Mouse (Mus musculus) heart, adult 2 months (tissue): ENCODE results near the gene Cblb. TPM values are rescaled to one million over a fixed set of nuclear protein-coding genes. Genes with fewer than 3 reads are reported as not detected.

Experiments
- DNase-seq, 2 experiments: peaks; one replicate each; pipeline ENCODE4 v3.0.0; 2021
- H3K27ac ChIP-seq: fragments of 200-600 bp; 2 replicates; pipeline ENCODE4 v1.8.1; 2022
- H3K27me3 ChIP-seq: fragments of 200-500 bp; 2 replicates; pipeline ENCODE4 v1.6.1; 2012; ENCODE audit warnings: mild to moderate bottlenecking, low read length, inconsistent platforms, mixed read lengths; ENCODE audit not compliant: control insufficient read depth, insufficient read depth
- H3K36me3 ChIP-seq: fragments of 200-500 bp; 2 replicates; pipeline ENCODE4 v1.6.1; 2012; ENCODE audit warnings: low read length, inconsistent platforms; ENCODE audit not compliant: control insufficient read depth, insufficient read depth
- H3K4me1 ChIP-seq: fragments of 200-500 bp; 2 replicates; pipeline ENCODE4 v1.6.1; 2011; ENCODE audit warnings: low read length; ENCODE audit not compliant: control insufficient read depth, insufficient read depth
- H3K4me3 ChIP-seq: fragments of 200-600 bp; 2 replicates; pipeline ENCODE4 v1.8.1; 2022
- H3K79me2 ChIP-seq: fragments of 200-500 bp; replicated peaks from 2 replicates; pipeline ENCODE4 v1.6.1; 2012; ENCODE audit warnings: mild to moderate bottlenecking, inconsistent platforms, low read length, moderate library complexity, mixed read lengths; ENCODE audit not compliant: control insufficient read depth, insufficient read depth
- H3K9ac ChIP-seq: fragments of 200-500 bp; 2 replicates; pipeline ENCODE4 v1.6.1; 2012; ENCODE audit warnings: low read depth, mild to moderate bottlenecking, control low read depth, inconsistent platforms, low read length, mixed read lengths
- CTCF ChIP-seq: fragments of 200-600 bp; IDR thresholded peaks from 2 replicates; pipeline ENCODE4 v1.8.1; 2022; ENCODE audit warnings: antibody characterized with exemption, mild to moderate bottlenecking, moderate library complexity
- EP300 ChIP-seq: fragments of 200-500 bp; IDR thresholded peaks from 2 replicates; pipeline ENCODE4 v1.6.1; 2011; ENCODE audit warnings: low read depth, low read length, control low read depth; ENCODE audit not compliant: insufficient read depth
- POLR2A ChIP-seq: fragments of 200-500 bp; IDR thresholded peaks from 2 replicates; pipeline ENCODE4 v1.6.1; 2011; ENCODE audit warnings: mild to moderate bottlenecking, low read depth, low read length, control low read depth; ENCODE audit not compliant: insufficient read depth
- WGBS: fragments of 180-500 bp; shearing (Covaris S2); methylation state at CpG from one replicate; pipeline ENCODE4 v1.1.7; 2018; 5-methylcytosine and 5-hydroxymethylcytosine counted together
- intact Hi-C: fragments of 180-260 bp; cut with DNase I; formaldehyde crosslinking; loops from one replicate; pipeline ENCODE4 v1.15.1; 2025
- polyA plus RNA-seq: library from polyadenylated mRNA; depleted of rRNA; stranded (reverse); fragments of >200 nt; gene quantifications from 2 replicates; pipeline ENCODE4 v1.2.3, GENCODE M21; 2012
- total RNA-seq, 2 experiments: library from RNA; stranded (reverse); gene quantifications; 2 replicates each; pipeline ENCODE4 v1.2.3; 2021

Cblb gene
- total and polyA plus RNA-seq, 3 experiments: 7.5 to 14.0 (median 13.6) TPM

DNA sequence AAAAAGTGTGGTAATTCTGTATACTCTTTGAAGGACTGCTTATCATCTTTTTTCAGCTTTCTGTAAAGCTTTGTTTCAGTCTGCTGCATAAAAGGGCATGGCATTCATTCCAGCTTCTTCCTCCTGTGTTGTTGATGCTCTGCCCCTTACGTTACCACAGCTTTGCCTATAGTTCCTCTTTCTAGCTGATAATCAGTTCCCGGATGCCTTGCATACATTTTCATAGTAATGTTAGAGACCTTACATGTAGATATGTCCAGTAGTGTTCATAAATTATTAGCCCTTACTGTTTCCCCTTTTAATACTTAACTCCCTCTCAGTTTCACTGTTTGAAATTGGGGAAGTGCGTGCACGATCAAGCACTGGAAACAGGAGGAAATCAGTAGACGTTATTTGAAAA is 113.8 kb downstream of the Cblb start:
- Histone ChIP-seq H3K27me3 (no peaks in the 10 kb centered on the region), H3K79me2 (no peaks in the 10 kb centered on the region), H3K4me3 (no peak overlapping the region), H3K27ac (no peak overlapping the region), H3K9ac (no peak overlapping the region), H3K4me1 (no peaks in the 10 kb centered on the region), H3K36me3 (no peaks in the 10 kb centered on the region; the same call in 1 of the 2 replicates)
- WGBS: 91% methylated on average over 5 of the region's 5 CpGs
- intact Hi-C loops: no loop called here
- DNase-seq: no peak
- no peak for TF ChIP-seq POLR2A
- TF ChIP-seq EP300: no peak
- no peak for TF ChIP-seq CTCF

DNA sequence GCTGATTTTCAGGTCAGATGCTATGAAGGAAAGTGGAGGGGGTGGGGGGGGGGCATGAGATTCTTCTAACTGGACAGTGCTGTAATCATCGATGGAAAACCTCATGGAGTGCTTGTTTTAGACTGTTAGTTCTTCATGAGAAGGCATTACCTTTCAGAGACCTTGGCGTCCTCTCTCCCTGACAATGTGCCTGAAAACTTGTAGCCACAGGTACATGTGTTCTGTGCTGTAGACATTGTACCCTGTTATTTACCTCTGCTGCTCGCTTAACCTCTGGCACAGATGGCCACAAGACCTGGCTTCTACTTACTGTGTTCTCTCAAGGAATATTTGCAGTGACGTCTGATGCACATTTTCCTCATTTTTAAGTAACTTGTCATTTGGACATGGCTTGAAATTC is 114.5 kb downstream of the Cblb start:
- H3K9ac ChIP-seq: no peak overlapping the region
- no peaks in the 10 kb centered on the region for H3K27me3 ChIP-seq
- 88% methylated on average over 4 of the region's 4 CpGs for WGBS
- H3K4me1 ChIP-seq: no peaks in the 10 kb centered on the region
- H3K4me3 ChIP-seq: no peak overlapping the region
- no peak for DNase-seq
- TF ChIP-seq POLR2A (no peak), EP300 (no peak), CTCF (no peak)
- H3K79me2 ChIP-seq: no peaks in the 10 kb centered on the region
- H3K27ac ChIP-seq: no peak overlapping the region
- intact Hi-C loops: no loop called here
- no peaks in the 10 kb centered on the region; the same call in 1 of the 2 replicates for H3K36me3 ChIP-seq

DNA sequence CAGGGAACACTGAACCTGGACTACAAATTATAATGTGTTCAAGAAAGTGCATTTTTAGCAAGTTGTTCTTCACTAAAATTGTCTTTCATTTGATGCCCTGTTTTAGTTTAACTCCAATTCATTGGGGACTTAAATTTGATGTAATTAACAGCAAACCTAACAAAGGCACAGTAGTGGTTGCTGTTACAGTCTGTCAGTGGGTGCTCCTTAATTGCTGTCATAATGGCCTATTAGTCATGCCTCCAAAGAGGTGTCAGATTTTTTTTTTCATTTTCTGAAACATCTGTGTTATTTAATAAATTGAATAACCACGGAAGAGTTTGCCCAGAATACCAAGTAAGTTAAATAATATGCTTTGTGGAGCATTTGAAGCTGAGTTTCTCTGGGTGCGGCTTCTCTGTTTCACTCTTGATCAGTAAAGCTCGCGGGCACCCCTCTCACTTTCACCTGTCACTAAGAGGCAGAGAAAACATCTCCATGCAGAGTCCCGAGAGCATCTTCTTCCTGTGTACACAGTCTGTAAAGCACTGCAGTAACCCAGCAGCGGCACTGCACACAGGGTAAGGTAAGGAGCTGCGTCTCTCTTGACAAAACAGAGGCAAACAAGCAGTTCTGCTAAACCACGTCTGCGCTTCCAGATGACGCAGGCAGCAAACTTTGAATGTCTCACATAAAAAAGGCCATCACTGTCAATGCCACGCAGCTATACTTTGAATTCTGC is 116.1 kb downstream of the Cblb start:
- Histone ChIP-seq H3K27ac (no peak overlapping the region), H3K79me2 (no peaks in the 10 kb centered on the region), H3K9ac (no peak overlapping the region), H3K4me1 (no peaks in the 10 kb centered on the region), H3K36me3 (no peaks in the 10 kb centered on the region; the same call in 1 of the 2 replicates), H3K4me3 (no peak overlapping the region), H3K27me3 (no peaks in the 10 kb centered on the region)
- TF ChIP-seq EP300 (no peak), CTCF (no peak), POLR2A (no peak)
- intact Hi-C loops: no loop called here
- WGBS: 92% methylated on average over 11 of the region's 11 CpGs
- DNase-seq: no peak

DNA sequence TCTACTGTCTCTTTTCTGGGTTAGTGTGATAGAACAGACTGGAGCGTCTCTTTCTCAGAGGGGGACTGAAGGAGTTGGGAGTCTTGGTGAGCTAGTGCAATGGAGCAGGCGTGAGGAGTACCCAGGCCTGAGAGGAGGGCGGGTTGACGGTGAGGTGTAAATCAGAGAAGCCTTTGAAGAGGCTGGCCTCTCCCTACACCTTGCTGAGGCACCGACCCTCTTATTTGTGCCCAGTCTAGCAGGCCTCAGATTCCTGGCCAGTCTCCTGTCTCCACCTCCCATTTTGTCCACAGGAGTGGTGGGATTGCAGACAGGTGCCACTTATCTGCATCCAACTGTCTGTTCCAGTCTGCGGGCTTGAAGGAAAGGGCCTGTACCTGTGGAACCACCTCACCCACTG is 117.0 kb downstream of the Cblb start:
- no peak overlapping the region for H3K27ac ChIP-seq
- intact Hi-C loops: no loop called here
- TF ChIP-seq CTCF: no peak
- no peak for TF ChIP-seq POLR2A
- DNase-seq: no peak
- H3K79me2 ChIP-seq: no peaks in the 10 kb centered on the region
- no peaks in the 10 kb centered on the region for H3K27me3 ChIP-seq
- WGBS: 92% methylated on average over 6 of the region's 6 CpGs
- H3K4me3 ChIP-seq: no peak overlapping the region
- H3K4me1 ChIP-seq: no peaks in the 10 kb centered on the region
- H3K9ac ChIP-seq: no peak overlapping the region
- no peaks in the 10 kb centered on the region; the same call in 1 of the 2 replicates for H3K36me3 ChIP-seq

DNA sequence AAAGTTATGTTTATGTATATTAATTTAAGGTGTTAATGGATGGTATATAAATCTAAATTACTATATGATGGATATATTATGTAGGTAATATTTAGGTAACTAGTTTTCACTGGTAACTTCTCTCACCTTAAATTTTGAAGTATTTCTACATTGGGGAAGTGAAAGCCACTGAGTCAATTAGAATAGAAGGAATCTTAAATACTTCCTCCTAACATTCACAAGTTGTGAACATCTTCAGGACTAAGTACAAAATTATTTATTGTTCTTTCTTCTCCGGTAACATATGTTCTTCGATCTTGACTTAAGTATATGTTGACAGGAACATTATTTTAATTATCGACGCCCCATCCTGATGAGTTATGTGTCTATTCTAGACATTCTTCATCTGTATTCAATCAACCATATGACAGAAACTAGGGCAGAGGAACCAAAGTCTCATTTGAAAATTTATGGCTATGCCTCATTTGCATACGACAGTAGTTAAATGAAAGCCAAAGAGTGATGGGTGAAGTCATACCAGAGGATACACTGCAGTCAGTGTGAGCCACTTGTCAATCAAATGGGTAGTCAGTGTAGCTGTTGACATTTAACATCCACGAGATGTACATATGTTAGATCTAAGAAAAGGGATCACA is 118.2 kb downstream of the Cblb start:
- H3K27ac ChIP-seq: no peak overlapping the region
- intact Hi-C loops: no loop called here
- H3K79me2 ChIP-seq: no peaks in the 10 kb centered on the region
- TF ChIP-seq EP300 (no peak), POLR2A (no peak), CTCF (no peak)
- H3K27me3 ChIP-seq: no peaks in the 10 kb centered on the region
- H3K4me1 ChIP-seq: no peaks in the 10 kb centered on the region
- no peak for DNase-seq
- no peaks in the 10 kb centered on the region; the same call in 1 of the 2 replicates for H3K36me3 ChIP-seq
- H3K9ac ChIP-seq: no peak overlapping the region
- no peak overlapping the region for H3K4me3 ChIP-seq
- 90% methylated on average over 6 of the region's 6 CpGs for WGBS

DNA sequence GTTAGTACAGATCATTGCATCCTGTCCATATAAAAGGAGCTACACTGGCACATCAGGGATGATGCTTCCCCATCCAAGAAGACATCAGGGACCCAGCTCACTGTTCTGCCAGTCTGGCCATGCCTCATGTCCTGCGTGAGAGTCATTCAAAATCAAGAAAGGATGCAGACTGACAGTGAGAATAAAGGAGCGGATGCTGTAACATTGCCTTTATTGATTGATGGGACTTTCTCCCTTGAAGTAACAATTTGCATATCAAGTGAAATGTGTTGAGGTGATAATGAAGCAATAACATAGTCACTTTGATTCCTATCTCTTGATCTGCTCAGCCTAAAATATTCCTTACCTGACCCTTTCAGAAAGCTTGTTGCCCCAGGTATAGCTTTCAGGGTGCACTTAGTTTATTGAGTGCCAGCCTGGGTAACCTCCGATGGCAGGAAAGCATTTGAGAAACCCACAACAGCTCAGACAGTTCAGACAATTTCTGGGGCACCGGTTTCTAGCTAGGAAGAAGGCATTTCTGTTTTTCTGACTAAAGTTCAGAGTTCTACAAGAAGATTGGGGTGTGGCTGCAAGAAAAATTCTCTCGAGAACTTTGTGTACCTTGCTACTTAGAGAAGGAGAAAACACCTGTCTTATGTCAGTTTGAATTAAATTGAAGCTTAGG is 124.1 kb downstream of the Cblb start:
- H3K9ac ChIP-seq: no peak overlapping the region
- no peaks in the 10 kb centered on the region for H3K79me2 ChIP-seq
- no peak overlapping the region for H3K27ac ChIP-seq
- DNase-seq: no peak
- H3K27me3 ChIP-seq: no peaks in the 10 kb centered on the region
- no peaks in the 10 kb centered on the region for H3K4me1 ChIP-seq
- no peaks in the 10 kb centered on the region for H3K36me3 ChIP-seq
- WGBS: 94% methylated on average over 5 of the region's 5 CpGs
- TF ChIP-seq EP300 (no peak), CTCF (no peak), POLR2A (no peak)
- intact Hi-C loops: no loop called here
- no peak overlapping the region for H3K4me3 ChIP-seq
